Mouse (Mus musculus) cerebellum, postnatal 25 days (tissue): ENCODE measurements at regions not wholly inside any gene's neighbourhood (a gene's known extent, or its start where the extent isn't known, plus 50 kb on each side); places are given as distances from the start of the nearest gene placed in this dataset.
A peak's percentile ranks its signal among the peaks of the same experiment; 100 is the strongest.

Experiments used
- DNase-seq, 2 experiments: peaks; one replicate each; pipeline ENCODE4 v3.0.0; 2021; ENCODE audit warnings: mixed read lengths in 2 of 2

DNA sequence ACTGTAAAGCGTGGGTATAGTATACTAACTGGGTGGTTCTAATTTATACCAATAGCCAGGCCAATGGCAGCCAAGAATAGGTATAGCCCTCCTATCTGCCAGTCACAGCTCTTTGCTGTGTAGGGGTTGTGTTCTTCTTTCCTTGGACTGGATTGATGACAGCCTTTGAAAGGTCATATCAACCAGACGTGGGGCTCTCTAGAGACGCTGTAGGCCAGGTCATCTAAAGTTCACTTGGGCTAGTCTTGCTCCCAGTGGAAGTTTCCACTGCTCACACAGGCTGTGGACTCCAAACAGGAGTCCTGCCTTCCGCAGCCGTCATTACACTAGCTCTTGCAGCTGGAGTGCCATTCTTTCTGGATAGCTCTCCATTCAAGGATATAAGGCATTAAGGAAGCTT lies 220.3 kb downstream of the Gja1 start:
- no peak for DNase-seq

DNA sequence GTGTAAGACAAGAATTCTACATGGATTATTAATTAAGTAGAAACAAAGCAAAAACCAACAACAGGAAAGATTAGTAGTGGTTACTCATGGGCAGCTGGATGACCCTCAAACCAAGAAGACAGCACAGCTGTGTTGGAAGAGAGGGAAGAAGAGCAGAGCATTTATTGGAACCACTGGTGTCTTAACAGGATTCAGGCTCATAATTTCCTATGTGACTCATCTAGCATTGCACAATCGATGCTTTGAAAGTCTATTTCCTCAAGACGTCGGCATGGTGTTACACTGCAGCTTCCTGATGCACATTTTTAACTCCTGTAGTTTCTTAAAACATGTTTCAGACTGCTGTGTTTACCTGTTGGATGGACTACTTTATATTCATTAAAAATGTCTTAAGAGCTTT lies 221.1 kb downstream of the Gja1 start:
- no peak for DNase-seq

DNA sequence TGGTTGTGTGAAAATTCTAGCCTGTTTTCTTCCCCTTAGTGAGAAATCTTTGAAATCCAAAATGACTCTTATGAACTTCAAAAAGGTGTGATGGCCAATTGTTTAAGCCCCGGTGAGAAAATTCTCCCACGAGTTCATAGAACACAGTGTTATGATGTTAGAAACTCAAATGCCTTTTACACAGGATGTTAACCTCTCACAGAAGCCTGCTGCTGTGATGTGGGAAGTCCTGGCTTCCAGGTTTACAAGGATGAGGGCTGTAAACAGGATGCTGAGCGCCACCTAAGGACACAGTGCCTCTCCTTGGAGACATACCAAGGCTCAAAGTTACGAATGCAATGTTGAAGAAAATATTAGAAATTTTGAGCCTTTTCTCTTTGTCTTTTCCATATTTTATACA lies 222.8 kb downstream of the Gja1 start:
- no peak for DNase-seq

DNA sequence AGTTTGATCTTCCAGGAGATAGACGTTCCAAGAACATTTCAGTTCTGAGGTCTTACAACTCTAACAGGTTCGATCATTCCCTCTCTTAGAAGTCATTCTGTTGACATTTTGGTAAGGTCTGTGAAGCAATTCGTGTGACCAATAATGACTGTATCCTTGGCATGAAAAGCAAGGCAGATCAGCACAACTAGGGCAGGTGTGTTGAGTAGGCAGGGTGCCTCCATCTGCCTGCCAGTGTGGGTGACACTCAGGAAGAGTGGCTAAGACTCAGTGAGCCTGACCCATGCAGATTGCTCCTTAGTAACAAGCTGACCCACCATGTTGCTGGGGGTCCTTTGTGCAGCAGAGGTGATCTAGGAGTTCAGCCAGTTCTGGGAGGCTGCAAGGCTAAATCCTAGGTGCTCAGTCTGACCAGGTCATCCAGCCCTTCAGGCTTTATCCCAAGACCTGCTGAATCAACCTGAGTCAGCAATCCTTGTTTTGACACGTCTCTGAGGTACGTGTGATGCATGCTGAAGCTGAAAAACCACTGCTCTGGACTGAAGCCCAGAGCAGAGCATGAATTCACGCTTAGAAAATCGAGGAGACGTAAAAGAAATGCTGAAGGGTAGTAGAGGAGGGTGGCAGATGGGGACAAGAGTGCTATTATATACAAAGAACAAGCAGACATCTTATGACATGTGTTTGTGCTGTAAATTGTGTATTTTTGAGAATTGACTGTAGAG lies 234.6 kb downstream of the Gja1 start:
- peak; percentile 8 to 26 for DNase-seq

DNA sequence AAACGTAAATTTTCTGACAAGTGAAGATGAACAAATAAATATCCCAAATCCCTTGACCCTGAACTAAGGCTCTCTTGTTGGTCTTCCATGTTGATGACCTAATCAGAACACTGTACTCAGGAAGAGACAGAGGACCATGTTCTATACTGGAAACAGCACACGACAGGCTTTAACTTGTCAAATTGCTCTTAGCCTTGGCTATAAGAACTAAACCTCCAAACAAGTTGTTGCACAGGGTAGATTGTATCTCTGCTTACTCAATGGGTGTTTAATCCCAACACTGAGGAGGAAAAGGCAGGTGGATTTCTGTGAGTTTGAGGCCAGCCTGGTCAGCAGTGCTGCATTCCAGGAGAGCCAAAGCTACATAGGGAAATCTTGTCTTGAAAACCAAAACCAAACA lies 265.5 kb downstream of the Gja1 start:
- DNase-seq = no peak

DNA sequence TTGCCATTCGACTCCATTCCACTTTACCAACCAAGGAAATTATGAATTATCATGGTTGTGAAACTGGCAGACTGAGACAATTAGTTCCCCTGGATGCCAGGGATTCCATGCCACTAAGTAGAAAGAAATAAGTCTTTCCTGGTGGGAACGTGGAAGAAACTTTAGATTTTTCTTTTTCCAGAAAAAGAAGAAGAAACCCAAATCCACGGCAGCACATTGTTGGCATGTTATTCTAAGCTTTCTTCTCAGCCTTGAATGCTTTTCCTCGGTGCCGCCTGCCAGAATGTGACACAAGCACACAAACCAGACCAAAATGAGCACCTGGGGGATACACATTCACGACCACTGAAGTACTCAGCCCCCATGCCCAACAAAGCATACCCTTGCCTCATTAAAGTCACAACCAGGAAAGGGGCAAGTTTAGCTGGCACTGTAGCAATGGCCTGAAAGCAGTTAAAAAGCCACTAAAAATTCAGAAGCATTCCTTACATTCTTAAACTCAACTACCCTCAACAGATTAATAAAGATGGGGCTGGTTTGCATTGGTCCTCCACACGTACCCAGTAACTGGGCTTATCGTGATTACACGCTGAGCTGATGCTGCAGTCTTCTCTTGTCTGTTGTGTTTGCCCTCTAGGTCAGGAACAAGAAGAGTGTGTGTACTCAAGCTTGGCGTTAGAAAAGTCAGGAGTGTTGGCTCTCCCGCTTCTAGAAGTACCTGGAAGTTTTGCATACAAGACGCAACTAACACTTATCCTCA lies 266.4 kb downstream of the Gja1 start:
- DNase-seq = no peak

DNA sequence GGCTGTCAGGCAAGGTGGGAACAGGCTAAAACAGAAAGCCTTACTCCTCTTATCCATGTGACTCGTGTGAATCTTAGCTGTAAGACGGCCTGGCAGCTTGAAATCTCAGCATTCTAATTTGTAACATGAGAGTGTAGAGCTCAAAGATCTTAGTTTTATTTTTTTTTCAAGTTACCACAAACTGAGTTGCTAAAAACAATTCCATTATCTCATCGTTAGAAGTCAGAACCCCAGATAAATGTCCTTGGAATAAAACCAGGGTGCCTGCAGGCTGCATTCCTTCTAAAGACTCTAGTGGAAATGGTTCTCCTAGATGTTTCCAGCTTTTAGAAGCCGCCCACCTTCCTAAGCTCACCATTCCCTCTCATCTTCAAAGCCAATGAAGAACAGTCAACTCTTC lies 283.4 kb downstream of the Gja1 start:
- DNase-seq = no peak

DNA sequence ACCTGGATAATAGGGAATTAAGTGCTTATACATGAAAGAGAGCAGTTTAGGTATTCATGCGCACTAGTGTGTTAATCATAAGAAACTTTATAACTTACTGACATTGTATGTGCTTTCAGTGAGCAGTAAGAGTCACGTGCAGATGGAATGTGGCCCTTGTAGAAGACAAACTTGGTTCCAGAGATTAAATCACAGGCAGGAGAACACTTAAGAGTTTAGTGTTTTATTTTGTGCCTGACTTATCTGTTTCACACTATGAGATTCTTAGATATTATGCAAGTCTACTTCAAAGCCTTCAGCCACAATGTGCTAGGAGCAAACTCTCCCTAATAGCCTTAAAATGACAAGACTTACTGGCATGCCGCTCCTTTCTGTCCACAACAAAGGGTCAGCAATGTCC lies 296.8 kb downstream of the Gja1 start:
- DNase-seq = no peak

DNA sequence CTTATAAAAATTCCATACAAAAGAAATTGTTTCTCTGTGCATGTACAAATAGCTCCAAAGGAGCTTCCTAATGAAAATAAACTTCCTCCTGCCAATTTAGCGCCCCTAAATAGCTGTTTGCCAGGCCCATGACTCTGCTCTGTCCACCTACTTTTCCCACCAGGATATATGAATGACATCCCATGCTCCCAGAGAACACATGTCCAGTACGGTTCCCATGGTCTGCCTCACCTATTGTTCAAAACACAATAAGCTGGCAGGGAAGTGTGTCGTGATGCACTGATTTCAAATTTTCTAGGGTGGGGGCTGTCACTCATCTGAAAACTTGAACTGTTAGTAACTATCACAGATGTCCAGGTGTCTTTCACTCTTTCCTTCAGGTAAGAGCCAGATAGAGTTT lies 305.8 kb downstream of the Gja1 start:
- no peak for DNase-seq

DNA sequence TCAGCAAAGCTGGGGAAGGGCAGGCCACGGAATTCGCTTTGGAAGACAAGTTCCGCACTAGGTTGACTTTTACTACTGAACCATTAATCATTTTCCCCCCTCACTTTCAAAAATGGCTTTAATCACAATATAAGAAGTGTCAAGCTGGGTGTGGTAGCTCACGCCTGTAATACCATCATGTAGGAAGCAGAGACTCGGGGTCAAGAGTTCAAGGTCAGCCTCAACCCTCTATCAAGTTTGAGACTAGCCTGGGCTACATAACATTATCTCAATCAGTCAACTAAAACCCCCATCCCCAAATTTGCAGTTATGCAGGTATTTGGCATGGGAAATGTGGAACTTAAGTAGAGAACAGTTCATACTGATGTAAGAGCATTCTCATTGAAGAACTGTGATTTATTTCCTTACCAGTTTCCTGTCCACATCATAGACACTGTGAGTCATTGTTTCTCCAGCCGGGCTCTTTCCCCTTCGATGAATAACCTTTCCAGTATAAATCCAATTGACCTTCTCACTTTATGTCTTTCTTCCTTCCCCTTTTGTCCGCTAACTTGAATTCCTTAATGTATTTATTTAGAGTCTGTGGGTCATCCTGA lies 308.6 kb downstream of the Gja1 start:
- no peak for DNase-seq

DNA sequence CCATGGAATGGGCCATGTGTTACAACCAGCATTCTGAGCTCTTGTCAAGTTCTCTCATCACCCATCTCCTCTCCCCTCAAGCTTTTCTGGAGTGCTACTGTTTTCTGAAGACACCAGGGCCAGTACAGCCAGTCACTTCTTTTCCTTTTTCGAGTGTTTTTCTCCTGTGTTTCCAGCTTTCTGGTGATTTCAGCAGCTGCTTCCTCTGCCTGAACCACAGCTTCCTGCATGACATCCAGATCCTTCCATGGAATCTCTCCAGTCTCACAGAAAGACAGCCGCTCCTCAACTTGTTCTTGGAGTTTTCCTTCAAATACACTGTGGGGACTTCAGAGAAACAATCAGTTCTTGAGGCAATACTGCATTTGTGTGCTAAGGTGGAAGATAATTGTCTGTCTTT lies 314.3 kb downstream of the Gja1 start:
- no peak for DNase-seq

DNA sequence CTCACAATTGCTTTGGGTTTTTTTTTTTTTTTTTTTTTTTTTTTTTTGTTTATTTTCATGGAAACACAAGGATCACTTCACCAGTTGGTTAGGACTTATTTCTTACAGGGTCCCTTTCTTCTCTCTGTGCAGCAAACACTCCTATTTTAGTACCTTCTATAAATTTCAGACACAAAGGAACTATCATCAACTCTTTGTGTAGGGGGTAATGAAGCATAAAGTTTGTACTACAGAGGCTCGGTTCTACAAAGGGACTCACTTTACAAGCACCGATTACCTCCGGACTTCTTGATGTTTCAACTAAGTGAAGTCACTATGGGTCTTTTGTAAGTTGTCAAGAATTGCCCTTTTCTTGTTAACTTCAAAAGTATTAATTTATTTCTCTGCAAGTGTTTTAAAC lies 318.0 kb downstream of the Gja1 start:
- no peak for DNase-seq

DNA sequence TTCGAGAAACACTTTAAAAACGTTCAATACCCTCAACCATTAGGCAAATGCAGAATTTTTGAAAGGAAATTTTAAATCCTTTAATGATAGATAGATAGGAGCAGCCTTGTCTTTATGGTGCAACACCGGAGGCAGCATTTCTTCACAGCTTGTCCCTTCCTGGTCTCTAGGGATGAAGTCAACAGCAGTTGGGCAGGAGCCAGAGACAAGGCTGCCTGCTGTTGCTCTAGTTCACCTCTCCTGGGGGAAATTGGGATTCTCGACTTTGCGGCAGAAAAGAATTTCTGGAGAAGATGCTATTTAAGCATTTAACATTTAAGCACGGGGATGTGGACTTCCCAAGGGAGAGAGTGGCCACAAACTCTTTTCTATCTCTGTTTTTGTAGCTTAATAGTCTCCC lies 323.0 kb downstream of the Gja1 start:
- peak in 1 of 2 experiments; percentile 10 for DNase-seq

DNA sequence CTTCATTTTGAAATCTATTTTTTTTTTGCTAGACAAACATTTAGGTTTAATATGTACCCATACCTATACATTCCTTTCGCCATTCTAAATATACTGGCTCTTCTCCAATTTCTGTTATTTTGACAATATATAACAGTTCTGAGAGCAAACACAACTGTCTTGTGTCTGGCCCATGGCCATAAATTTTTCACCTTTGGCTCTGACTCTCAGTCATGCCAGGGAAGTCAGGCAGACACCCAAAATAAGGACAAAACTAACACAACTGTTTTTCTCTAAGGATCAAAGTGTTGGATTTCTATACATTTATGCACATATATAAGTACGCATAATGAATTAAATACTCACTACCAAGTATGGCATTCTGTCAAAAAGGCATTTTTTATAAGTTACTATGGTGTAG lies 331.3 kb downstream of the Gja1 start:
- DNase-seq = no peak

DNA sequence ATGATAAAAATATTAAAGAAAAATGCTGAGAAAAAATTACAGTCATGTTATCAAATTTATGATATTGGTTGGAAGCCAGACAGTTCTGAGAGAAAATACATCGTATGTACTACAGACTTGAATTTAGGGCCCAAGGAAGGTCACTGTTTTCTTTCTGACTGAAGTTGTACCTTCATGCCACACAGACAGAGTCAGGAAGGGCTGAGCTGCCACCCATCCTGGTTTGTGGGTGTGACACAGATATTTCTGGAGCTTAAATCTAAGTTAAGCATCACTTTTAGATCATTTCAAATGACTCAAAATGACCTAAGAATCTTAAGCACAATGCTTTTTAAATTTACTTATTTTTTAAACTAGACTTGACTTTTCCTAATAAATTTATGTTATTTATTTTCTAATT lies 331.8 kb downstream of the Gja1 start:
- no peak for DNase-seq

DNA sequence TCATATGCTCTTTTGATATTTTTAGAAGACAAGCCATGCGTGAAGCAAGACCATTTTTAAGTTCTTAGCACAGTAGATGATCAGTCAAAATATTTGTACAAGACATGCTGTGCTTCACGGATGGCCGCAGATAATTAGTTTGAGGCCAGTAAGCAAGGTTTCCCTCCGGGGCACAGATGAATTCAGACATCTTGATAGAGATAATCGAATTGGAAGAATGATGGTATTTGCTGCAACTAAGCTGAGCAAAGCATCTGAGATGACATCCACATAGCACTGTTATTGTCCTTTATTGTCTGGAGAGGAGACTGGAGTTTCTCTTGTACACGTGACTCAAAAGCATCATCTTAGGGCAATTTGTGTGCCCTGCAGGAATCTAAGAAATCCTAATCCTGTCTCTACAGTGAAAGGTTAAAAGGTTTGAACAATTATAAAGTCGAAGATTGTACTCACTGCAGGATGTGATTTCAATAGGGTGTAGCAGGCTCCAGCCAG lies 335.5 kb downstream of the Gja1 start:
- DNase-seq = no peak

DNA sequence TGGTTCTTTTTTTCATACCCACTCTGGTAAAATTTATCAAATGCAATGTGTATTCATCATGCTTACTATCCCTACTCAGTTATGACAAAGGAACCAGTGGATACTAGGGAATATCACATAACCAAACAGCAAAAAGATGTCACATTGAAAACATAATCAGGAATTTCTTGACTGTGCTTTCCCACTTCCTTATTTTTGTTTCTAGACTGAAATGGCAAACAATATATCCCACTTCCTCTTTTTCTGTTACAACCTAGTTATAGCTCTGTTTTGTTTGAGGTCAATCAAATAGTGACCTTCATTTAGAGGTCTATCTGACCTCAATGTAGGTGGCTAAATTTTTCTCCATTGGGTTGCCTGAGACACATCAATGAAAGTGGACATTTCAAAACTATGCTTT lies 359.9 kb downstream of the Gja1 start:
- no peak for DNase-seq

DNA sequence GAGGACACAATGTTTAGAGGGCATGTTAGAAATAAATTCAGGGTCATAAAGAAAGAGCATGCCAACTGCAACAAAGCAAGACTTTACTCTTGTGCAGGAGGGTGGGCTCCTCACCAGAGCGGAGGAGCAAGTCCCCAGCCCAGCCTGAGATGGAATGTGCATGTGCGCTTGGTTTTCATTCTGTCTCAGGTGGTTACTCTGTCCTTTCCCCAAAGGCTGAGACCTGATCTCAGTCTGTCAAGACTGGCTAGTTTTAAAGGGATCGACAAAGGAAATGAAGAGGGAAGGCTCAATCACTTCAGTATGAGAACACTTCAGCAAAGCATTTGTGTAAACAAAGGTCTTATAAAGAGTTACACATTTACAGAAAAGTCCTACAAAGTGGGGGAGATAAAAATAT lies 362.5 kb downstream of the Gja1 start:
- no peak for DNase-seq

DNA sequence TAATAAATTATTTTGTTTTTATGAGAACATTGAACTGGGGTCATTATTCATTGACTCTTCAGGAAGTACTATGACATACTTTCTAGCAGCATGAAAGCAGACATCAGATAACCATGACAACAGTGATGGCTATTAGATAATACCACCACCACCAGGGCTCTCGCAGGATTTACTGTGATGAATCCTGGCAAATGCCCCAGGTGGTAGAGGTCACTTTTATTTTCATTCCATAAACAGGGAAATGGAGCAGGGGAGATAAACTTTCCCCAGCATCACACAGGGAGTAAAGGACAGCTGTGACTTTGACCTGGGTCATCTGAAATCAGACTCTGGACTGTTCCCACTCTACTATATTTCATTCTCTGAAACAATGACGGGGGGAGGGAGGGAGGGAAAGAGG lies 375.0 kb downstream of the Gja1 start:
- no peak for DNase-seq

DNA sequence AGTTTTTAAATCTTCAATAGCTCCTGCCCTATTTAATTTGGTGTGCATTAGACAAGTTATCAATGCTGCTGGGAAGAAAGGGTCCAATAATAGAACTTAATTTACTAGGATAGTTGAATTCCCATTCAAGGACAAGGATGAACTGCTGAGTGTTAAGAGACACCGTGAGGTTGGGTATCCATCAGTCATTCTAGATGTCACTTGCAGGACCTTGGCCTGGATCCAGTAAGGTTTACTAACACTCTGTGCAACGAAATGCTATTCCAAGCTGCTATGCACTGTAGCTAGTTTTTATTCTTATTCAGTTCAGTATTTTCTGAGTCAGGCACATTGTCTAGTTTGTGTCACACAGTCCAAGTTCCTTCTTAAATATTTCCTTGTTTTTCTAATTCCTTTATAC lies 376.4 kb downstream of the Gja1 start:
- no peak for DNase-seq

DNA sequence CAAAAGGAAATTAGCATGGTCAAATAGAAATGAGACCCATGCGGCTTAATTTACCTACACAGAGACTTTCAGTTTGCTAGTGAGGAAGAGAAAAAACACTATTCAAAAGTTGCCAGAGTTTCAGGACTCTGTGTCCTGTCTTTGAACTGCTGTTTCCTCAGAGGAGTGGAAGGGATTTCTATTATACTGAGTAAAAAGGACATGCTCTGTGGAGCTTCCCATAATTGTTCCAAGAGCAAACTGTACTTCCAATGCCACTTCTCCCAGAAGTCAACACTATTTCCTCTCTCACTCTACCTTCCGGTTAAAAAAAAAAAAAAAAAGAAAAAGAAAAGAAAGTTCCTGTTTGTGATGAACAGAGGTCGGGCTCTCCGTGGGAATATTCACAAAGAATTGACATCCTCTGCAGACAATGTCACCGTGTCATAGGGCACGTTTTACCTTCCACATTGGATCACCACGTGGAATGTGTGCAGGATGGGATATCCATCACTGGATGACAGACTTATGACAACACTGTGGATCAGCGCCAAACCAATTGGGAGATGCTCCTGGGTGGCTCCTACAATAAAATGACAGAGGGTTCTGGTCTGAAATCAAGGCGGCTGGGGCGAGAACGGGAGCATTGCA lies 377.5 kb downstream of the Gja1 start:
- no peak for DNase-seq

DNA sequence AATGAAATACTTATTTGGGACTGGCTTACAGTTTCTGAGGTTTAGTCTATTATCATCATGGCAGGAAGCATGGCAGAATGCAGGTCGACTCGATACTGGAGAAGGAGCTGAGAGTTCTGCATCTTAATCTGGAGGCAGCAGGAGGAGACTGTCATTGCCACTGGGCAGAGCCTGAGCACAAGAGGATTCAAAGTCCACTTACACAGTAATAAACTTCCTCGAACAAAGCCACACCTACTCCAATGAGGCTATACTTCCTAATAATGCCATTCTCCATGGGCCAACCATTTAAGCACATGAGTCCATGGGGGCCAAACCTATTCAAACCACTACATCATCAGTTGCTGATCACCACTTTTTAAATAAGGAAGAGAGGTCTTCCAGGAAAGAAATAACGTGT lies 393.5 kb downstream of the Gja1 start:
- DNase-seq = no peak

DNA sequence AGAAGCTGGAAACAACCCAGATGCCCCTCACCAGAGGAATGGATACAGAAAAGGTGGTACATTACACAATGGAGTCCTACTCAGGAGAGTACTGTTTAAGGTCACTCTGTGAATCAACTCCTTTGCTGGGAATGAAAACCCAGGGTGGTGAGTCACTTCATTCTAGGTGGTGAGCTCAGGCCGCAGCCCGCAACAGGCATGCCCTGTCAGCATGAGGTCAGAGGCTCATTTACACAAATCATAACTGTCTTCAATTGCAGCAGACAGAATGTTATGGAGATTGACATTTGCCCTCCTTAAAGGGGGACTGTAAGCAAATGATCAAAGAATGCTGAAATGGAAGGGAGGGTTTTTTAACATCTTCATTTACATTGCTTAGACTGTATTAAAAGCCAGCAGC lies 405.1 kb downstream of the Gja1 start:
- DNase-seq = no peak

DNA sequence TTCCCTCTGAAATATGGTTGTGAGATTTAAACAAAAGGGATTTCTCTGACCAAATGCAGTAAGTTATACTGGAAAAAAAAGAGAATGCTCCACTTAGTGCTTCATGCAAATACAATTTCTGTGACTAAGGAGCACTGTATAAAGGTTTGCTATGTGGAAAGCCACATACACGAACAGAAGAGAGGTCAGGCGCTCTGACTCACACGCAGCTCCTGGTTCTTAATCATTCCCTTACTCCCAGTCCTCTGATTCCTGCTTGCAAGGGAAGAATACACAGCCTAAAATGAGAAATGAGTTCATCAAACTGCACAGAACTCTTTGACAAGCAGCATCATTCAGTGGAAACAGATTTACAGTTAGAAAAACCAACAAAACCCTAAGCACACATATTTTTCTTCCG lies 406.8 kb downstream of the Gja1 start:
- DNase-seq = no peak
